Mouse (Mus musculus): ENCODE data around the gene Arhgap20. TPM values are rescaled to one million over a fixed set of nuclear protein-coding genes. Genes with fewer than 3 reads are reported as not detected.
A peak's percentile ranks its signal among the peaks of the same experiment; 100 is the strongest.

The Arhgap20 gene
- total and polyA plus RNA-seq, 3 experiments = 3.5 to 29.6 (median 18.1) TPM

DNA sequence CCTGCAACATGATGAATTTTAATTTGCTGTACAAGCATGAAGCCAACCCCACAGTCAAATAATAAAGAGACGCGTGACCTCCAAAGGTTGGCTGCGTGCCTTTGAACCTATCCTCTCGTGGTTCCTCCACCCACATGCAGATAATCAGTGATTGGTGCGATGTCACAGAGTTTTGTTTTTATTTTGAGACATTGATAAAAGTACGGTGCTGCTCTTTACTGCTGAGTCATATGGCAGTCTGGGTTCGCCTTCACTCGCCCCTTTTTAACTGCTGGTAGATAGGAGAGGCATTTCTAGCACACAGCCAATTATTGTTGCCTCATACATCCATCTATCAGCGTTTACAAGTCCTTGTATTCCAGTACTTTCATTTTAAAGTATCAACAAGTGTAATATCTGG lies 34.0 kb downstream of the Arhgap20 start:
- H3K79me2 ChIP-seq (replicated peaks; ENCODE audit: control insufficient read depth, insufficient read depth, low read length) = no peaks in the 10 kb centered on the region
- DNase-seq = peak; percentile 28 to 32

DNA sequence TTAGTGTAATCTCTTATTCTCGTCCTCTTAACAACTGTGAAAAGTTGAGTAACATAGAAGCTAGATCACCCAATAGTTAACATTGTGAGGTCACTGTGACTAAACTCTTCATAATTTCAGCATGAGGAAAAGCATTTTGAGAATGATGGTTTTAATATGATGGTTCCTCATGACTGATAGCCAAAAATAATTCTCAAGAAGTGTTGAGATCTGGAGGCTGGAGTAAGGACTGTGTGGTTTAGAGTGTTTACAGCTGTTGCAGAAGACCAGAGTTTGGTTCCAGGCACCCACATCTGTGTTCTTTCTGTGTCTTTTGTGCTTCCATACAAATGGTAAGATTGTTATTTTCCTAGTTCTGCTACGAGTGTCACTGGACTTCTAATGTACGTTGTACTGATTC lies 42.1 kb downstream of the Arhgap20 start:
- Histone ChIP-seq H3K4me3 (no peak overlapping the region), H3K27me3 (ENCODE audit: control insufficient read depth, insufficient read depth, low read length) (no peaks in the 10 kb centered on the region), H3K36me3 (ENCODE audit: control insufficient read depth, insufficient read depth, low read length) (no peaks in the 10 kb centered on the region), H3K4me1 (ENCODE audit: control insufficient read depth, insufficient read depth, low read length) (peaks cover 2% of the 10 kb centered on the region; the same call in 1 of the 2 replicates), H3K9ac (ENCODE audit: low read depth, low read length) (no peak overlapping the region), H3K79me2 (replicated peaks; ENCODE audit: control insufficient read depth, insufficient read depth, low read length) (no peaks in the 10 kb centered on the region), H3K27ac (no peak overlapping the region)
- intact Hi-C loops (cut with DNase I) = no loop called here
- no peak for TF ChIP-seq CTCF (IDR thresholded peaks at IDR 0.05)
- no peak for TF ChIP-seq POLR2A (IDR thresholded peaks at IDR 0.05; ENCODE audit: insufficient read depth, low read depth, low read length)
- no peak for TF ChIP-seq EP300 (IDR thresholded peaks at IDR 0.05; ENCODE audit: insufficient read depth, low read depth, low read length)
- WGBS = 67% methylated on average over 3 of the region's 3 CpGs
- no peak for DNase-seq

More for the DNA sequence above, 34.0 kb downstream of the Arhgap20 start:
- H3K4me3 ChIP-seq = no peak overlapping the region
- peaks cover 3% of the 10 kb centered on the region for H3K4me1 ChIP-seq (ENCODE audit: control insufficient read depth, insufficient read depth, low read length)
- no peak for TF ChIP-seq EP300 (IDR thresholded peaks at IDR 0.05; ENCODE audit: insufficient read depth, low read depth, low read length)
- H3K36me3 ChIP-seq (ENCODE audit: control insufficient read depth, insufficient read depth, low read length) = no peaks in the 10 kb centered on the region
- peak overlapping the region; percentile 63 for H3K27ac ChIP-seq
- no peaks in the 10 kb centered on the region for H3K27me3 ChIP-seq (ENCODE audit: control insufficient read depth, insufficient read depth, low read length)
- 37% methylated on average over 9 of the region's 9 CpGs for WGBS
- H3K9ac ChIP-seq (ENCODE audit: low read depth, low read length) = no peak overlapping the region
- intact Hi-C loops (cut with DNase I) = no loop called here

DNA sequence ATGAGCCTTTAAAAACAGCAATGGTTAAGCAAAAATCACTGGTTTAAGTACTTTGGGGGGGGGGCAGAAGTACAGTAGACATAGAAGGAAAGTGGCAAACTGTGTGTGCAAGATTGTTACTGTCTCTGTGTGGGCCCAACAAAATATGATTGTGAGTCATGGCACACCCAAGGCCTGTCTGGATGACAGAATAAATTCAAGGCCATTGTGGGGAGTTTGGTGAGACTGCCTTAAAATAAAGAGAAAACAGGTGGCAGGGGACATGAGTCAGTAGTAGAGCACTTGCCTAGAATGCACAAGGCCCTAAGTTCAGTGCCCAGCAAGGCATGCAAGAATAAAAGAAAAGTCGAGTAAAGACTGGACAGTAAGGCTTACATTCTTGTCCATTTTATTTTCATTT lies 47.8 kb downstream of the Arhgap20 start:
- no peak overlapping the region for H3K4me3 ChIP-seq
- no peaks in the 10 kb centered on the region for H3K36me3 ChIP-seq (ENCODE audit: control insufficient read depth, insufficient read depth, low read length)
- H3K9ac ChIP-seq (ENCODE audit: low read depth, low read length) = no peak overlapping the region
- TF ChIP-seq EP300 (IDR thresholded peaks at IDR 0.05; ENCODE audit: insufficient read depth, low read depth, low read length) (no peak), CTCF (IDR thresholded peaks at IDR 0.05) (no peak), POLR2A (IDR thresholded peaks at IDR 0.05; ENCODE audit: insufficient read depth, low read depth, low read length) (no peak)
- no peak overlapping the region for H3K27ac ChIP-seq
- no peaks in the 10 kb centered on the region for H3K4me1 ChIP-seq (ENCODE audit: control insufficient read depth, insufficient read depth, low read length)
- H3K27me3 ChIP-seq (ENCODE audit: control insufficient read depth, insufficient read depth, low read length) = no peaks in the 10 kb centered on the region
- H3K79me2 ChIP-seq (replicated peaks; ENCODE audit: control insufficient read depth, insufficient read depth, low read length) = 0 out of 2 replicates have a peak, but pooled peaks cover 1% of the 10 kb centered on the region
- no peak for DNase-seq
- intact Hi-C loops (cut with DNase I) = no loop called here
- WGBS = 69% methylated on average over 1 of the region's 1 CpGs

DNA sequence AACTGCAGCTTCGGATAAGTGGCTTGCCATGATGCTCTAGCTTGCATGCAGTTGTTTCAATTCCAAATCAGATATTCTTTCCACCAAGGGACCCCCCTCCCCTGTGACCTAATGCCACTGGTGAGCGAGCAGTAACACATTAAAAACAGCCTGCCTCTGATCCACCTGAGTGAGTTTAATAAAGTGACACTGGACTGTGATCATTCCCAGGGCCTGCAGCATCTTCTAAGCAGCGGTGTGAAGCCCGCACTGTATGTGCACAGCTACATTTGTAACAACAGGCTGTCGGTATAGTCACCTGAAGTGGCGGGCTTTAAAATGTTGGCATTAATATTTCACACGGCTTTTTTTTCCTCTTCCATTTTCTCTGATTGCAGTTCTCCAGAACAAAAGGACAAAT lies 59.4 kb downstream of the Arhgap20 start:
- peak overlapping the region; percentile 53 for H3K27ac ChIP-seq
- peaks cover 3% of the 10 kb centered on the region; the same call in 1 of the 2 replicates for H3K36me3 ChIP-seq (ENCODE audit: control insufficient read depth, insufficient read depth, low read length)
- no peak for DNase-seq
- no peak overlapping the region for H3K4me3 ChIP-seq
- H3K9ac ChIP-seq (ENCODE audit: low read depth, low read length) = no peak overlapping the region
- TF ChIP-seq EP300 (IDR thresholded peaks at IDR 0.05; ENCODE audit: insufficient read depth, low read depth, low read length) = no peak
- TF ChIP-seq POLR2A (IDR thresholded peaks at IDR 0.05; ENCODE audit: insufficient read depth, low read depth, low read length) = no peak
- TF ChIP-seq CTCF (IDR thresholded peaks at IDR 0.05) = no peak
- H3K4me1 ChIP-seq (ENCODE audit: control insufficient read depth, insufficient read depth, low read length) = peaks cover 2% of the 10 kb centered on the region; the same call in 1 of the 2 replicates
- H3K79me2 ChIP-seq (replicated peaks; ENCODE audit: control insufficient read depth, insufficient read depth, low read length) = no peaks in the 10 kb centered on the region
- no peaks in the 10 kb centered on the region for H3K27me3 ChIP-seq (ENCODE audit: control insufficient read depth, insufficient read depth, low read length)
- intact Hi-C loops (cut with DNase I) = loop anchor here (2.0 kb wide), 1 partner anchor 50 kb away; no protein-coding TSS in a partner anchor
- WGBS = 68% methylated on average over 7 of the region's 7 CpGs

DNA sequence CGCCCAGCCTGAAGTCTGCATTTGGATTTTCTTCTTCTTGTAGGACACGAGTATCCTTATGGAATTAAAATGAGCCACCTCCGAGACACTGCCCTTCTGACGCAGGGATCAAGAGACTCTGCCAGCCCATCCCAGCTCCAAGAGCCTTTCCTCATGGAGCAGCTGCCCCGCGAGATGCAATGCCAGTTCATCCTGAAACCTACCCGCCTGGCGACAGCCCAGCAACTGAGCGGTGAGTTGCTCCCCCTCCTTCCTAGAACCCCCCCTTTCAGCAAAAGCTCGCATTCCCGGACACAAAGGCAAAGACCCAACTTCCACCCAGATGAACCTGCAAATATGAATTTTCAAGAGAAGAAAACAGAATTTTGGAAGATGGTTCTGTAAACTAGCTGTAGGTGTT lies 66.5 kb downstream of the Arhgap20 start:
- no peaks in the 10 kb centered on the region for H3K27me3 ChIP-seq (ENCODE audit: control insufficient read depth, insufficient read depth, low read length)
- intact Hi-C loops (cut with DNase I) = no loop called here

DNA sequence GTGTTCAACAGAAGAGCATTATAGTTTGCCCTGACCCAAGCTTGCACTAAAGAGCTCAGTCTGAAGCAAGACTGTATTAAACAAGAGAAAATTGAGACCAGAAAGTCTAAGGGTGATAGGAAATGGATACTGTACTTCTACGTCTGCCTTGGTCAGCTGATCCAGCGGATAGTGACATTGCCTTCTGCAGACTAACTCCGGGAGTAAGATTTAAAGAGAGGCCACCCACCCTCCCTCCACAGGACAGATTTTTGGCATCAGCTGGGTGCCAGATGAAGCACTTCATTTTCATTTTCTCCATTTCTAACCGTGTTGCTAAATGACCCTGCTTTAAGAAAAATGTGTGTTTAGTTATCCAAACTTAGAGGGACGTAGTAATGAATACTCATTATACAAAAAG lies 67.2 kb downstream of the Arhgap20 start:
- H3K27ac ChIP-seq = no peak overlapping the region
- H3K36me3 ChIP-seq (ENCODE audit: control insufficient read depth, insufficient read depth, low read length) = no peaks in the 10 kb centered on the region
- no peaks in the 10 kb centered on the region for H3K79me2 ChIP-seq (replicated peaks; ENCODE audit: control insufficient read depth, insufficient read depth, low read length)
- H3K4me3 ChIP-seq = no peak overlapping the region
- WGBS = 68% methylated on average over 5 of the region's 5 CpGs
- no peak for DNase-seq
- TF ChIP-seq EP300 (IDR thresholded peaks at IDR 0.05; ENCODE audit: insufficient read depth, low read depth, low read length) (no peak), CTCF (IDR thresholded peaks at IDR 0.05) (no peak), POLR2A (IDR thresholded peaks at IDR 0.05; ENCODE audit: insufficient read depth, low read depth, low read length) (no peak)
- H3K9ac ChIP-seq (ENCODE audit: low read depth, low read length) = no peak overlapping the region
- no peaks in the 10 kb centered on the region for H3K27me3 ChIP-seq (ENCODE audit: control insufficient read depth, insufficient read depth, low read length)
- no peaks in the 10 kb centered on the region for H3K4me1 ChIP-seq (ENCODE audit: control insufficient read depth, insufficient read depth, low read length)
- intact Hi-C loops (cut with DNase I) = no loop called here

More for the DNA sequence above, 66.5 kb downstream of the Arhgap20 start:
- TF ChIP-seq EP300 (IDR thresholded peaks at IDR 0.05; ENCODE audit: insufficient read depth, low read depth, low read length) (no peak), POLR2A (IDR thresholded peaks at IDR 0.05; ENCODE audit: insufficient read depth, low read depth, low read length) (no peak), CTCF (IDR thresholded peaks at IDR 0.05) (no peak)
- Histone ChIP-seq H3K9ac (ENCODE audit: low read depth, low read length) (no peak overlapping the region), H3K4me1 (ENCODE audit: control insufficient read depth, insufficient read depth, low read length) (no peaks in the 10 kb centered on the region), H3K27ac (no peak overlapping the region), H3K36me3 (ENCODE audit: control insufficient read depth, insufficient read depth, low read length) (no peaks in the 10 kb centered on the region), H3K79me2 (replicated peaks; ENCODE audit: control insufficient read depth, insufficient read depth, low read length) (no peaks in the 10 kb centered on the region), H3K4me3 (no peak overlapping the region)
- 80% methylated on average over 11 of the region's 11 CpGs for WGBS
- DNase-seq = no peak

All from heart, adult 2 months (tissue).